Mouse (Mus musculus) CH12.LX (cell line): Measurements from ENCODE around the gene Nf1. TPM values are rescaled to one million over a fixed set of nuclear protein-coding genes. Genes with fewer than 3 reads are reported as not detected.

Experiments
- DNase-seq: peaks from one replicate; pipeline ENCODE4 v3.0.0-alpha.2; 2013; ENCODE audit errors: extremely low read depth
- H3K27ac ChIP-seq: 2 replicates; pipeline ENCODE4 v1.5.1; 2012; ENCODE audit warnings: low read depth, mild to moderate bottlenecking, control low read depth, moderate library complexity; ENCODE audit not compliant: insufficient read depth
- H3K27me3 ChIP-seq: replicated peaks from 2 replicates; pipeline ENCODE3; 2012; ENCODE audit warnings: inconsistent platforms
- H3K36me3 ChIP-seq, 2 experiments: replicated peaks in 1 of 2; 2 replicates each; pipeline versions ENCODE3 to v1.6.1; 2012; ENCODE audit warnings: inconsistent platforms in 1 of 2, low read length in 1 of 2, mild to moderate bottlenecking in 1 of 2, mixed read lengths in 1 of 2, moderate library complexity in 1 of 2; ENCODE audit not compliant: control insufficient read depth in 1 of 2, insufficient read depth in 1 of 2
- H3K4me1 ChIP-seq, 2 experiments: 2 replicates each; pipeline ENCODE4 v1.6.1; 2012; ENCODE audit warnings: inconsistent platforms in 1 of 2, moderate library complexity in 1 of 2; ENCODE audit not compliant: insufficient read depth in 2 of 2, control insufficient read depth in 1 of 2
- H3K4me2 ChIP-seq: 2 replicates; pipeline ENCODE4 v1.6.1; 2012; ENCODE audit warnings: low read depth, mild to moderate bottlenecking, control low read depth; ENCODE audit not compliant: poor library complexity, insufficient read depth, severe bottlenecking
- H3K4me3 ChIP-seq, 3 experiments: fragments of 150-350 bp in 1 of 3; sonication (generic) in 1 of 3; replicated peaks in 1 of 3; 2 replicates each; pipeline versions ENCODE3 to v1.5.1; 2011 to 2012; ENCODE audit warnings: low read depth in 2 of 3, low read length in 2 of 3, mild to moderate bottlenecking in 2 of 3, moderate library complexity in 2 of 3, control low read depth in 1 of 3, improper control_type of control experiment in 1 of 3, inconsistent platforms in 1 of 3, mixed read lengths in 1 of 3; ENCODE audit not compliant: poor library complexity in 1 of 3
- H3K79me2 ChIP-seq: replicated peaks from 2 replicates; pipeline ENCODE4 v1.6.1; 2012; ENCODE audit warnings: mild to moderate bottlenecking, moderate library complexity; ENCODE audit not compliant: control insufficient read depth, poor library complexity, insufficient read depth, severe bottlenecking; ENCODE audit errors: extremely low read depth
- H3K9ac ChIP-seq: 2 replicates; pipeline ENCODE4 v1.6.1; 2012; ENCODE audit warnings: low read depth, mild to moderate bottlenecking, control low read depth, moderate library complexity; ENCODE audit not compliant: insufficient read depth
- H3K9me3 ChIP-seq: replicated peaks from 2 replicates; pipeline ENCODE3; 2012; ENCODE audit warnings: low read length, inconsistent platforms, mixed read lengths
- BHLHE40 ChIP-seq: IDR thresholded peaks from 2 replicates; pipeline ENCODE4 v1.6.1; 2011; ENCODE audit warnings: mild to moderate bottlenecking, low read depth, low read length, improper control_type of control experiment
- CHD1 ChIP-seq: IDR thresholded peaks from 2 replicates; pipeline ENCODE4 v1.6.1; 2012; ENCODE audit warnings: low read depth, low read length, improper control_type of control experiment, inconsistent platforms
- CHD2 ChIP-seq: IDR thresholded peaks from 2 replicates; pipeline ENCODE4 v1.6.1; 2011; ENCODE audit warnings: low read length, improper control_type of control experiment
- CTCF ChIP-seq, 2 experiments: IDR thresholded peaks in 1 of 2; conservative IDR thresholded peaks in 1 of 2; 2 replicates each; pipeline ENCODE4 v1.5.1; 2011 to 2012; ENCODE audit warnings: low read depth in 2 of 2, low read length in 2 of 2, improper control_type of control experiment in 1 of 2, inconsistent platforms in 1 of 2, mild to moderate bottlenecking in 1 of 2, moderate library complexity in 1 of 2
- E2F4 ChIP-seq: IDR thresholded peaks from 2 replicates; pipeline ENCODE4 v1.6.1; 2011; ENCODE audit warnings: low read depth, low read length, improper control_type of control experiment; ENCODE audit not compliant: insufficient replicate concordance
- ELF1 ChIP-seq: IDR thresholded peaks from 2 replicates; pipeline ENCODE4 v1.6.1; 2014; ENCODE audit warnings: low read depth, mild to moderate bottlenecking, inconsistent platforms, low read length, improper control_type of control experiment
- EP300 ChIP-seq: IDR thresholded peaks from 2 replicates; pipeline ENCODE4 v1.6.1; 2011; ENCODE audit warnings: low read length, improper control_type of control experiment
- ETS1 ChIP-seq: conservative IDR thresholded peaks from 2 replicates; pipeline ENCODE4 v1.6.1; 2012; ENCODE audit warnings: low read depth, mild to moderate bottlenecking, inconsistent platforms, low read length, improper control_type of control experiment, moderate library complexity
- GABPA ChIP-seq: IDR thresholded peaks from 2 replicates; pipeline ENCODE4 v1.6.1; 2012; ENCODE audit warnings: low read depth, low read length, improper control_type of control experiment, inconsistent platforms; ENCODE audit not compliant: insufficient replicate concordance
- HCFC1 ChIP-seq: IDR thresholded peaks from 2 replicates; pipeline ENCODE4 v1.6.1; 2012; ENCODE audit warnings: low read depth, mild to moderate bottlenecking, inconsistent platforms, low read length, improper control_type of control experiment
- IRF4 ChIP-seq: IDR thresholded peaks from 2 replicates; pipeline ENCODE4 v1.6.1; 2014; ENCODE audit warnings: low read depth, mild to moderate bottlenecking, inconsistent platforms, low read length, improper control_type of control experiment
- JUN ChIP-seq: IDR thresholded peaks from 2 replicates; pipeline ENCODE4 v1.6.1; 2011; ENCODE audit warnings: low read depth, mild to moderate bottlenecking, low read length, improper control_type of control experiment, moderate library complexity; ENCODE audit not compliant: insufficient read depth
- JUND ChIP-seq: conservative IDR thresholded peaks from 2 replicates; pipeline ENCODE4 v1.6.1; 2011; ENCODE audit warnings: low read depth, low read length, improper control_type of control experiment
- KAT2A ChIP-seq: IDR thresholded peaks from 2 replicates; pipeline ENCODE4 v1.6.1; 2012; ENCODE audit warnings: low read length, improper control_type of control experiment, inconsistent platforms; ENCODE audit not compliant: insufficient replicate concordance
- MAFK ChIP-seq: IDR thresholded peaks from 2 replicates; pipeline ENCODE4 v1.6.1; 2011; ENCODE audit warnings: low read length, improper control_type of control experiment; ENCODE audit not compliant: insufficient replicate concordance
- MAX ChIP-seq: IDR thresholded peaks from 2 replicates; pipeline ENCODE4 v1.6.1; 2011; ENCODE audit warnings: low read length, improper control_type of control experiment
- MAZ ChIP-seq: IDR thresholded peaks from 2 replicates; pipeline ENCODE4 v1.6.1; 2012; ENCODE audit warnings: low read depth, mild to moderate bottlenecking, inconsistent platforms, low read length, improper control_type of control experiment, moderate library complexity
- MEF2A ChIP-seq: IDR thresholded peaks from 2 replicates; pipeline ENCODE4 v1.6.1; 2014; ENCODE audit warnings: low read depth, mild to moderate bottlenecking, inconsistent platforms, low read length, improper control_type of control experiment, borderline replicate concordance
- MXI1 ChIP-seq: IDR thresholded peaks from 2 replicates; pipeline ENCODE4 v1.6.1; 2011; ENCODE audit warnings: mild to moderate bottlenecking, low read depth, low read length, improper control_type of control experiment
- MYC ChIP-seq: IDR thresholded peaks from 2 replicates; pipeline ENCODE4 v1.6.1; 2011; ENCODE audit warnings: low read depth, mild to moderate bottlenecking, improper control_type of control experiment, low read length
- NELFE ChIP-seq: IDR thresholded peaks from 2 replicates; pipeline ENCODE4 v1.6.1; 2011; ENCODE audit warnings: low read depth, low read length, improper control_type of control experiment
- NRF1 ChIP-seq: IDR thresholded peaks from 2 replicates; pipeline ENCODE4 v1.6.1; 2014; ENCODE audit warnings: low read depth, mild to moderate bottlenecking, inconsistent platforms, low read length, improper control_type of control experiment, moderate library complexity
- PAX5 ChIP-seq: IDR thresholded peaks from 2 replicates; pipeline ENCODE4 v1.6.1; 2012; ENCODE audit warnings: low read length, inconsistent platforms, mixed read lengths
- POLR2A ChIP-seq: IDR thresholded peaks from 2 replicates; pipeline ENCODE4 v1.6.1; 2011; ENCODE audit warnings: low read depth, mild to moderate bottlenecking, improper control_type of control experiment, low read length
- POLR2AphosphoS2 ChIP-seq: IDR thresholded peaks from 2 replicates; pipeline ENCODE4 v1.6.1; 2011; ENCODE audit warnings: low read depth, low read length, improper control_type of control experiment
- RAD21 ChIP-seq: IDR thresholded peaks from 2 replicates; pipeline ENCODE4 v1.6.1; 2011; ENCODE audit warnings: low read depth, mild to moderate bottlenecking, low read length, improper control_type of control experiment, moderate library complexity
- RCOR1 ChIP-seq: conservative IDR thresholded peaks from 2 replicates; pipeline ENCODE4 v1.6.1; 2012; ENCODE audit warnings: low read depth, mild to moderate bottlenecking, inconsistent platforms, low read length, improper control_type of control experiment
- SIN3A ChIP-seq: IDR thresholded peaks from 2 replicates; pipeline ENCODE4 v1.6.1; 2012; ENCODE audit warnings: low read length, improper control_type of control experiment, inconsistent platforms
- SMC3 ChIP-seq: IDR thresholded peaks from 2 replicates; pipeline ENCODE4 v1.6.1; 2011; ENCODE audit warnings: low read depth, low read length, improper control_type of control experiment
- TBP ChIP-seq: conservative IDR thresholded peaks from 2 replicates; pipeline ENCODE4 v1.6.1; 2011; ENCODE audit warnings: low read depth, low read length, improper control_type of control experiment
- TCF12 ChIP-seq: IDR thresholded peaks from 2 replicates; pipeline ENCODE4 v1.6.1; 2014; ENCODE audit warnings: low read depth, mild to moderate bottlenecking, inconsistent platforms, low read length, improper control_type of control experiment
- UBTF ChIP-seq: IDR thresholded peaks from 2 replicates; pipeline ENCODE4 v1.6.1; 2012; ENCODE audit warnings: low read depth, mild to moderate bottlenecking, inconsistent platforms, low read length, improper control_type of control experiment, moderate library complexity
- USF1 ChIP-seq: IDR thresholded peaks from 2 replicates; pipeline ENCODE4 v1.6.1; 2014; ENCODE audit warnings: low read depth, mild to moderate bottlenecking, inconsistent platforms, low read length, improper control_type of control experiment
- USF2 ChIP-seq: conservative IDR thresholded peaks from 2 replicates; pipeline ENCODE4 v1.6.1; 2011; ENCODE audit warnings: low read depth, low read length, improper control_type of control experiment
- ZC3H11A ChIP-seq: IDR thresholded peaks from 2 replicates; pipeline ENCODE4 v1.6.1; 2012; ENCODE audit warnings: low read depth, mild to moderate bottlenecking, inconsistent platforms, low read length, improper control_type of control experiment
- ZKSCAN1 ChIP-seq: IDR thresholded peaks from 2 replicates; pipeline ENCODE4 v1.6.1; 2012; ENCODE audit warnings: low read depth, inconsistent platforms, low read length, improper control_type of control experiment, borderline replicate concordance
- ZMIZ1 ChIP-seq: IDR thresholded peaks from 2 replicates; pipeline ENCODE4 v1.6.1; 2012; ENCODE audit warnings: low read depth, mild to moderate bottlenecking, inconsistent platforms, low read length, improper control_type of control experiment
- ZNF384 ChIP-seq: IDR thresholded peaks from 2 replicates; pipeline ENCODE4 v1.6.1; 2012; ENCODE audit warnings: low read depth, low read length, improper control_type of control experiment, inconsistent platforms
- dilution Hi-C: fragments of 300-500 bp; cut with MboI; formaldehyde crosslinking; loops from 2 replicates; pipeline ENCODE4 v1.14.3; 2020; ENCODE audit warnings: low sequenced_read_pairs; ENCODE audit not compliant: extremely low pct_unique_long_range_greater_than_20kb, extremely low pct_ligation_motif_present
- in situ Hi-C: fragments of 300-500 bp; cut with MboI; formaldehyde crosslinking; loops from 3 replicates; pipeline ENCODE4 v1.14.3; 2019; ENCODE audit warnings: low sequenced_read_pairs, low pct_ligation_motif_present, low pct_unique_long_range_greater_than_20kb, mixed read lengths
- polyA plus RNA-seq: library from polyadenylated mRNA; unstranded; fragments of >175 nt; gene quantifications from 2 replicates; pipeline ENCODE4 v1.2.1, GENCODE M21; 2012; ENCODE audit warnings: low read depth; ENCODE audit not compliant: insufficient read length
- total RNA-seq, 2 experiments: library from RNA; depleted of rRNA; stranded (reverse); fragments of 300-350 nt in 1 of 2; fragments of >200 nt in 1 of 2; gene quantifications; 2 replicates each; pipeline ENCODE4 v1.2.3; 2012 to 2014

The Nf1 gene
- total and polyA plus RNA-seq, 3 experiments, result 7.3 to 19.5 (median 12.4) TPM

DNA sequence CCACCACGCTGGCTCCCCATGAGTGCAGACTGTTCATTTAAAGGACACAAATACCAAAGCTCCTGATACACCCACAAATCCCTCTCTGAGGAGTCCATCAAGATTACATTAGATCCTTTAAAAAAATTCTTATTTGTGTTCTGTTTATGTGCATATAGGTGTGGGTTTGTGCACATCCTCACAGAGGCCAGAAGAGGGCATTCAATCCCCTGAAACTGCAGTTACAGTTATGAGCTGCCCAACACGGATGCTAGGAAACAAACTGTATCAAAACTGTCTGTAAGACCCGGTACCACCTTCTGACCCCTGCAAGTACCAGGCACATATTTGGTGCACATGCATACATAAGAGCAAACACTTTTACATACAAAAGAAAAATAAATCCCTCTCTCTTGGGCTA, 289.2 kb downstream of the Nf1 start:
- Histone ChIP-seq H3K4me2 (no peak overlapping the region), H3K36me3 (no peaks in the 10 kb centered on the region), H3K79me2 (no peaks in the 10 kb centered on the region), H3K9ac (no peak overlapping the region), H3K4me1 (peaks cover 9 to 44% of the 10 kb centered on the region in 2 experiments), H3K9me3 (no peaks in the 10 kb centered on the region), H3K27ac (no peak overlapping the region), H3K4me3 (no peak overlapping the region), H3K27me3 (no peaks in the 10 kb centered on the region)
- TF ChIP-seq MAX (no peak), E2F4 (no peak), CHD2 (no peak), TBP (no peak), POLR2AphosphoS2 (no peak), POLR2A (no peak), CHD1 (no peak), SIN3A (no peak), USF1 (no peak), TCF12 (no peak), IRF4 (peak; percentile 40; the same call in 1 of the 2 replicates), JUN (no peak), MYC (0 out of 2 replicates have a peak, but pooled peaks have one; percentile 59), BHLHE40 (no peak), USF2 (no peak), RCOR1 (no peak), HCFC1 (no peak), JUND (no peak), MEF2A (0 out of 2 replicates have a peak, but pooled peaks have one; percentile 9), PAX5 (no peak), RAD21 (peak; percentile 91), ZNF384 (no peak), MAFK (no peak), NELFE (0 out of 2 replicates have a peak, but pooled peaks have one; percentile 12), MXI1 (no peak), CTCF (conservative IDR thresholded peaks at IDR 0.05 in 1 of 2, IDR thresholded peaks at IDR 0.05 in 1 of 2; ENCODE audit: low read depth in 2 of 2, low read length in 2 of 2) (peak; percentile 18 to 90; a peak in 3 of 4 replicates), ETS1 (no peak), EP300 (no peak), ZMIZ1 (no peak), ZC3H11A (peak; percentile 93), ZKSCAN1 (no peak), ELF1 (no peak), MAZ (0 out of 2 replicates have a peak, but pooled peaks have one; percentile 29), GABPA (no peak), NRF1 (no peak), SMC3 (peak; percentile 96), KAT2A (no peak), UBTF (no peak)
- in situ Hi-C loops (loop anchor here (10.0 kb wide), 1 partner anchor 166 kb away; no protein-coding TSS in a partner anchor), dilution Hi-C loops (loop anchor here (10.0 kb wide), 1 partner anchor 46 kb away; no protein-coding TSS in a partner anchor)
- DNase-seq, result peak; percentile 62
